Mouse (Mus musculus): ENCODE measurements around the gene Tmem211.

Gene Tmem211

DNA sequence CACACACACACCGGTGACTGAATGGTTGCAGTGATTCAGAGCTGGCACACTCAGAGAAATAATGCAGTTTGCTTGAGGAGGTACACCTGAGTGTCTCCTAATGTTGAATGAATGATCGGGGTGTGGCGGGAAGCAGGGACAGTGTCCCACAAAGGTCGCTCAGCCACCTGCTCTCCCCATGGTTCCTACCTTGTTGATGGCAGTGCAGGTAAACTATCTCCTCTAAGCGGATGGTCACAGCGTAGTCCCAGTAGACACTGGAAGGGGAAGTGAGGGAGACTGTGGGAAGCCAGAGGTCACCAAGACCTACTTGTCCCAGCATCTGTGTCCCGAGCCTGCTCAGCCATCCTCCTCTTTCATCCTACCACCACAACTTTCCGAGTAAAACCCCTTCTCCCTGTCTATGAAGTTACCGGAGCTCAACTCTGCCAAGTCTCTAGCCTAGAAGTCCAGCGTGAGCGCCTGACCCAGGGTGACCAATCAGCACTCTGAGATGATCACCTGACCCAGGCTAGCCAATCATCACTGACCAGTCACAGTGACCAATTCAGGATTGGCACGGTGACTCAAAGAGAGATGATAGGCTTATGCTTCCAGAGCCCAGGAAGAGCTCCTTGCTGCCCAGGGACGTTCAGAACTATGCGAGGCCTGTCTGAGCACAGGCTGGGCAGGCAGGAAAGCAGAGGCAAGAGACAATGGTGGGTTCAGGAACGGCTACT lies 53.6 kb downstream of the Tmem211 start:
- peak; percentile 17 to 32 for DNase-seq

DNA sequence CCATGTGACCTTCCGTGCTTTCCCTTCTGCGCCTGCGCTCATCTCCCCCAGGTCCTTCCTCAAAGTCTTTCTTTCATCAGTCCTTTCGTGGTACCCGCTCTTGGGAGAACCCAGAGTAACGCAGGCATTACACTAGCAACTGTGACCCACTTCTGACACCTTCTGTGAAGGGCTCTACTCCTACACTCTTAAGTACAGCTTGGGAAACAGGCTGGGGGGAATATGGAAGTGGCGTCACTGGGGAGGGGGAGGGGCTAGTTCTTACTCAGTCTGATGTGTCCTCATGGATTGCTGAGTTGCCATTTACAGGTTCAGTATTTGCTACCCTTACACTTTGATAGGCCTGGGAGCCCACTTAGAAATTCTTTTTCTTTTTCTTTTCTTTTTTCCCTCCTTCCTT lies 54.8 kb downstream of the Tmem211 start:
- no peak for DNase-seq

DNA sequence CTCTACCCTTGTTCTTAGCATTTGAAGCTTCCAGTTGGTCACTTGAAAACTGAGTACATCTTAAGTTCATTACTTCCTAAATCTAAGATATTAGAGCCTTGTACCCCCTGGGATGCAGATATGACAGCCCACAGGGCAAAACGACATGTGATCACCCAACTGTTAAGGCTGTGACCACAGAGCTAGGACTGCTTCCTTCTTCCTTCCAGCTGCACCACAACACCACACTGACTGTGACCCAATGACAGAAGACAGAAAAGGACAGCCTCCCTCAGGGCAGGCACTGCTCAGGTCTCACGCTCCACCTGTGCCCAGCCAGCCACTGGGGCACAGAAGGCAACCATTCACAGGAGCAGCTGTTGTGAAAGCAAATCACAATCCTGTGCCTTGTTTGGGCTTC lies 57.0 kb downstream of the Tmem211 start:
- no peak for DNase-seq

DNA sequence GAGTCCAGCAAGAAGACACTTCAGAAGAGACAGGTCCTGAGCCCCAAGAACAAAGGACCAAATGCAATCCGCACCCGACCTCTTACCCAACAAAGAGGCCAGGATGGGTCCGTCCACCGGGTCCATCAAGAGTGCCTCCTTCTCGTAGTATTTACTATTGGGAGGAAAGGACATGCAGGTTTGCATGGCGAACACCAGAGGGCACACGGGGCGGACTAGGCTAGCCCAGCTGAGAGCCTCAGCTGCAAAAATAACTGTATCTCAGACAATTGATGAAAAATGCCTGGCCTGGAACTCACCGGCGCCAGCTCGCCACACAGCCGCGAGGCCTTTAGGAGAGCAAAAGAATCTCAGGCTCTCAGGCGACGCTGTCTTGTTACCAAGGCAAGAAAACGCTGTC lies 58.8 kb downstream of the Tmem211 start:
- no peak for DNase-seq

DNA sequence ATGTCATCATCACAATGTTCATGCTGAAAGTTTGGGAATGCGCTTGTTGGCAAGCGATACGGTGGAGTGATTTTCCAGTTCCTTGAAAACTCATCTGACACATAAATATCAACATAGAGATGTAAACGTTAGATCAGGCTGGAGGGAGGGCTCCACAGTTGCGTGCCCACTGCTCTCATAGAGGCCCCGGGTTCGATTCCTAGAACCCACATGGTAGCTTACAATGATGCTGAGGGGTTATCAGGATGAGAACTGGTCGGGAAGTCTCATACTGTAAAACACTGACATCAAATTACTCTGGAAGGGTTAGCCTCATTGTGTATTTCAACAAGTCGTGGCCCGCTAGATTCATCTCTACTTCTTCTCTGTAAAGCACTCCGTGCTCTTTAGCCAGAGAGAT lies 59.3 kb downstream of the Tmem211 start:
- no peak for DNase-seq

DNA sequence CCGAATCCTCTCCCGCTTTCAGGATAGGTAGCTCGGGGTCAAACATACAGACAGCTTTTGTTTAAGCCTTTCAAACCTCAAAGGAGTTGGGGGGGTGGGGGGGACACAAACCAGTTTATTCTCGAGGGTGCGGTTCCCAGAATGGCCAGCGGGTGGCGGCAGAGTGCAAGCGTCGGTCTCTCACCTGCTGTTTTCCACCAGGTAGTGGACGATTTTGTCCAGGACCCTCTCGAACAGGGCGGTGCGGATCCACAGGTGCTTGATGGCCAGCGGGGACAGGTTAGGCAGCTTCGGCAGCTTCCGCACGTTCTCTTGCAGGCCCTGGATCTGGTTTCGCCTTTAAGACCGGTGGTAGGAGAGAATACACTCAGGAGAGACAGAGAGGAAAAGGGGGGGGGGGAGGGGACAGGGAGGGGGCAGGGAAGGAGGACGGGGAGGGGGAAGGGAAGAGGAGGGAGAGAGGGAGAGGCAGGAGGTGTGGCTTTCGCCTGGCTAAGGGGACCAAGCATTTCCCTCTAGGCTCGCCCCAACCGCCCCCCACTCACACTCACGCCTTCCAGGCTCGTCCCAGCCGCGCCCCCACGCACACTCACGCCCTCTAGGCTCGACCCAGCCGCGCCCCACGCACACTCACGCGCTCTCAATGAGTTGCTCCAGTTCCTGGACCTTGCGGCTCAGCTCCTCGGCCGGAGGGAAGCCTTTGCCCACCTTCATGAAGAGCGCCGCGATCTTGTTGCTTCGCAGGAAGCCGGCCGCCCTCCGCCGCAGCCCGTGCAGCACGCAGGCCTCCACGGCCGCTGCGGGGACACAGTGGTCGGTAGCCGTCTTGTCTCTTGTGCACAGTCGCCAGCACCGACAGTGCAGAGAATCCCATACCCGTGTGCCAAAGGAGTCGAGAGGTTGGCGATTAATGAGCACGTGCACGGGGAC lies 60.1 kb downstream of the Tmem211 start:
- DNase-seq = peak; percentile 61 to 87

DNA sequence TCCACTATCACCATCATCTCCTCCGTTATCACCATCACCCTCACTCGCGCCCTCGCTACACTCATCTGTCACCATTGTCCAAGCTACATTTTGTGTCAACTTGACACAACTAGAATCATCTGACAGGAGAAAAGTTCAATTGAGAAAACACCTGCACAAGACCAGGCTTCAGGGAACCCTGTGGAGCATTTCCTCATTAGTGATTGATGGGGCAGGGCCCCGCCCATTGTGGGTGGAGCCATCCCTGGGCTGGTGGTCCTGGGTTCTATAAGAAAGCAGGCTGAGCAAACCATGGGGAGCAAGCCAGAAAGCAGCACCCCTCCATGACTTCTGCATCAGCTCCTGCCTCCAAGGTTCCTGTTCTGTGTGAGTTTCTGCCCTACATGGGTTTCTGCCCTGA lies 61.1 kb downstream of the Tmem211 start:
- no peak for DNase-seq

DNA sequence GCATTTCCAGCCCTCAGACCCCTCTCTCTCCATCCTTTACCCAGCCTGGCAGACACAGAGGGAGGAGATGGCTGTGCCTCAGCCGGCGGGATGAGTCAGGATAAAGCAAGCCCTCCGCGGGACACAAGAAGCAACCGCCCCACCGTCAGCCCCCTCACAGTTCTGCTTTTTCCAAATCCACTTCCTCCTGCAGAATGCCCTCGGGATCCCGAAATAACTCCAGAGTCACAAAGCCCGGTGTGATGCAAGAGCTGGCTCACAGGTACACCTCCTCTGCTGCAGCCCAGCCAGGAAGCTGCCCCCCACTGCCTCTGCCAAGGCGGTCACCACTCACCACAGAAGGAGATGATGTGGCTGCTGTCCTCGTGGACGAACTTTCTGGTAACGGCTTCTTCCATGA lies 61.8 kb downstream of the Tmem211 start:
- DNase-seq = no peak
